ENCODE assay signal across 10 mouse cellular contexts in genomic region chr6:84912434-84912833, GRCm38 (mm10).
DNase-seq lines count a peak whose midpoint lies in the region; ATAC-seq and TF ChIP-seq lines count a peak whose summit lies in the region.
"Had no signal": no experiment of that assay in that cellular context is flagged by ENCODE, and none has a peak within 500 bp of the region (broad histone marks: within the 10 kb centered on the region; RNA-seq: fewer than 3 reads in every experiment).

No protein-coding gene starts in this region.

- no peak for ATAC-seq in kidney, postnatal 0 days (replicated peaks; ENCODE audit: low FRiP score, low read depth)
- no peak for ATAC-seq in forebrain, embryonic 12.5 days (ENCODE audit: low FRiP score)

- H3K27me3 ChIP-seq in kidney, postnatal 0 days (ENCODE audit: insufficient read depth, low read length) = no peaks in the 10 kb centered on the region
- no peaks in the 10 kb centered on the region for H3K27me3 ChIP-seq in forebrain, embryonic 12.5 days
- H3K27me3 ChIP-seq: embryonic facial prominence, embryonic 15.5 days; liver, embryonic 15.5 days had no signal

- DNase-seq in kidney, postnatal 0 days (ENCODE audit: low spot score) = peak; percentile 64
- DNase-seq in kidney, adult 11 months = no peak
- DNase-seq in CD4-positive helper T cell, adult 2 months (ENCODE audit: low read depth, low spot score) = peak; percentile 42
- peak; percentile 30 for DNase-seq in ES-E14 (ENCODE audit: low read depth, low spot score)
- DNase-seq in embryo, embryonic 11 days = peak; percentile 83
- peak; percentile 72 for DNase-seq in retina, embryonic 14.5 days (ENCODE audit: low spot score)
- DNase-seq in urinary bladder, adult 2 months (ENCODE audit: low spot score) = no peak

- no peak overlapping the region for H3K4me3 ChIP-seq in kidney, postnatal 0 days (replicated peaks; ENCODE audit: low read depth, low read length)
- H3K4me3 ChIP-seq in ES-E14 (ENCODE audit: insufficient read depth in 1 of 2, low read depth in 1 of 2, low read length in 2 of 2, poor library complexity in 1 of 2, severe bottlenecking in 1 of 2) = no peak overlapping the region
- H3K4me3 ChIP-seq in forebrain, embryonic 12.5 days (replicated peaks) = no peak overlapping the region
- H3K4me3 ChIP-seq: embryonic facial prominence, embryonic 15.5 days; liver, embryonic 15.5 days had no signal

- WGBS in kidney, postnatal 0 days = 3% methylated on average over 2 of the region's 2 CpGs
- WGBS in forebrain, embryonic 12.5 days = 10% methylated on average over 2 of the region's 2 CpGs

- in situ Hi-C loops in ES-E14 (cut with MboI; ENCODE audit: low sequenced_read_pairs in 2 of 2, unreplicated experiment in 2 of 2) = loop anchor here in 1 of 2 experiments (10.0 to 25.0 kb wide), 2 partner anchors 212 to 500 kb away; no protein-coding TSS in a partner anchor

- H3K4me2 ChIP-seq in kidney, postnatal 0 days (ENCODE audit: low read length) = no peak overlapping the region
- H3K4me2 ChIP-seq in forebrain, embryonic 12.5 days = no peak overlapping the region
- H3K4me2 ChIP-seq: embryonic facial prominence, embryonic 15.5 days; liver, embryonic 15.5 days had no signal

- H3K9me3 ChIP-seq in kidney, postnatal 0 days (replicated peaks; ENCODE audit: low read length) = no peaks in the 10 kb centered on the region
- H3K9me3 ChIP-seq in ES-E14 (ENCODE audit: control insufficient read depth, insufficient read depth, low read depth, low read length) = no peaks in the 10 kb centered on the region
- H3K9me3 ChIP-seq in forebrain, embryonic 12.5 days = no peaks in the 10 kb centered on the region
- H3K9me3 ChIP-seq: embryonic facial prominence, embryonic 15.5 days; liver, embryonic 15.5 days had no signal

- H3K4me1 ChIP-seq in kidney, postnatal 0 days (replicated peaks; ENCODE audit: insufficient read depth, low read length) = no peaks in the 10 kb centered on the region
- peaks cover 0 to 2% of the 10 kb centered on the region in 2 experiments; a peak in 1 of 4 replicates for H3K4me1 ChIP-seq in ES-E14 (ENCODE audit: control insufficient read depth in 2 of 2, insufficient read depth in 2 of 2, low read length in 2 of 2, poor library complexity in 1 of 2)
- no peaks in the 10 kb centered on the region for H3K4me1 ChIP-seq in forebrain, embryonic 12.5 days
- H3K4me1 ChIP-seq: embryonic facial prominence, embryonic 15.5 days; liver, embryonic 15.5 days had no signal

- no peak overlapping the region for H3K27ac ChIP-seq in kidney, postnatal 0 days
- no peak overlapping the region for H3K27ac ChIP-seq in ES-E14 (ENCODE audit: insufficient read depth, low read depth, low read length, poor library complexity, severe bottlenecking)
- no peak overlapping the region for H3K27ac ChIP-seq in forebrain, embryonic 12.5 days
- H3K27ac ChIP-seq: embryonic facial prominence, embryonic 15.5 days; liver, embryonic 15.5 days had no signal

- no peaks in the 10 kb centered on the region for H3K36me3 ChIP-seq in kidney, postnatal 0 days (ENCODE audit: insufficient read depth, low read length)
- no peaks in the 10 kb centered on the region for H3K36me3 ChIP-seq in ES-E14 (ENCODE audit: control insufficient read depth, insufficient read depth, low read length, poor library complexity, severe bottlenecking)
- H3K36me3 ChIP-seq in forebrain, embryonic 12.5 days (replicated peaks) = no peaks in the 10 kb centered on the region
- H3K36me3 ChIP-seq: embryonic facial prominence, embryonic 15.5 days; liver, embryonic 15.5 days had no signal

- peak; percentile 77 for TF ChIP-seq CTCF in kidney, postnatal 0 days (IDR thresholded peaks at IDR 0.05; ENCODE audit: low read depth)

- no peak overlapping the region for H3K9ac ChIP-seq in kidney, postnatal 0 days (ENCODE audit: low read depth, low read length)
- no peak overlapping the region for H3K9ac ChIP-seq in ES-E14 (ENCODE audit: insufficient read depth, low read depth, low read length, poor library complexity, severe bottlenecking)
- no peak overlapping the region for H3K9ac ChIP-seq in forebrain, embryonic 12.5 days
- H3K9ac ChIP-seq: embryonic facial prominence, embryonic 15.5 days; liver, embryonic 15.5 days had no signal

TF ChIP-seq in ES-E14, 5 proteins besides CTCF, POLR2A, EP300 and RAD21:
- no peak for TF ChIP-seq CHD2 (IDR thresholded peaks at IDR 0.05; ENCODE audit: low read depth, low read length)
- peak; percentile 89 for TF ChIP-seq ZNF384 (IDR thresholded peaks at IDR 0.05; ENCODE audit: low read depth, low read length)
- TF ChIP-seq ZC3H11A (IDR thresholded peaks at IDR 0.05; ENCODE audit: borderline replicate concordance, low read depth, low read length) = peak; percentile 33; the same call in 1 of the 2 replicates
- no peak for TF ChIP-seq MAFK (IDR thresholded peaks at IDR 0.05; ENCODE audit: insufficient read depth, low read depth, low read length)
- TF ChIP-seq HCFC1 (IDR thresholded peaks at IDR 0.05; ENCODE audit: borderline replicate concordance, insufficient read depth, low read length) = no peak
TF ChIP-seq in ES-E14: peak in this region for 2.

Comparison
In these comparisons a context has a peak if more than half of its experiments do, and no peak if none do; other contexts are left out.
1. DNase-seq: peak in kidney, postnatal 0 days (single experiment), CD4-positive helper T cell, adult 2 months (single experiment), ES-E14 (single experiment), embryo, embryonic 11 days (single experiment) and retina, embryonic 14.5 days (single experiment); none in kidney, adult 11 months (single experiment) and urinary bladder, adult 2 months (single experiment).